Mouse (Mus musculus): ENCODE measurements at regions not wholly inside any gene's neighbourhood (a gene's known extent, or its start where the extent isn't known, plus 50 kb on each side); places are given as distances from the start of the nearest gene placed in this dataset.

GRCm38 (mm10) chr13:26324633-26325032 is 445.3 kb downstream of the Hdgfl1 start:
- ATAC-seq: no peak
- no peak overlapping the region for H3K9ac ChIP-seq (ENCODE audit: low read depth, low read length)
- WGBS: 85% methylated on average over 6 of the region's 6 CpGs

GRCm38 (mm10) chr13:26318557-26318956 is 451.4 kb downstream of the Hdgfl1 start:
- no peak overlapping the region for H3K4me3 ChIP-seq (ENCODE audit: low read length)
- ATAC-seq: no peak
- no peaks in the 10 kb centered on the region for H3K9me3 ChIP-seq (ENCODE audit: control insufficient read depth, low read length)
- H3K36me3 ChIP-seq (ENCODE audit: control insufficient read depth, insufficient read depth, low read length): no peaks in the 10 kb centered on the region
- no peaks in the 10 kb centered on the region for H3K27me3 ChIP-seq (replicated peaks; ENCODE audit: control insufficient read depth, insufficient read depth, low read length)
- 68% methylated on average over 5 of the region's 5 CpGs for WGBS
- no peaks in the 10 kb centered on the region for H3K4me1 ChIP-seq (ENCODE audit: control insufficient read depth, insufficient read depth, low read length)
- no peak overlapping the region for H3K4me2 ChIP-seq (ENCODE audit: low read depth, low read length)
- H3K9ac ChIP-seq (ENCODE audit: low read depth, low read length): no peak overlapping the region
- no peak overlapping the region for H3K27ac ChIP-seq (ENCODE audit: low read length)

More at GRCm38 (mm10) chr13:26324633-26325032, 445.3 kb downstream of the Hdgfl1 start:
- Histone ChIP-seq H3K27ac (ENCODE audit: low read length) (no peak overlapping the region), H3K36me3 (ENCODE audit: control insufficient read depth, insufficient read depth, low read length) (no peaks in the 10 kb centered on the region), H3K4me1 (ENCODE audit: control insufficient read depth, insufficient read depth, low read length) (no peaks in the 10 kb centered on the region), H3K9me3 (ENCODE audit: control insufficient read depth, low read length) (no peaks in the 10 kb centered on the region), H3K27me3 (replicated peaks; ENCODE audit: control insufficient read depth, insufficient read depth, low read length) (no peaks in the 10 kb centered on the region), H3K4me2 (ENCODE audit: low read depth, low read length) (no peak overlapping the region), H3K4me3 (ENCODE audit: low read length) (no peak overlapping the region)

- no peak for ATAC-seq
- Histone ChIP-seq H3K9ac (ENCODE audit: low read depth, low read length) (no peak overlapping the region), H3K36me3 (ENCODE audit: control insufficient read depth, insufficient read depth, low read length) (no peaks in the 10 kb centered on the region), H3K4me1 (ENCODE audit: control insufficient read depth, insufficient read depth, low read length) (no peaks in the 10 kb centered on the region), H3K27ac (ENCODE audit: low read length) (no peak overlapping the region), H3K4me3 (ENCODE audit: low read length) (no peak overlapping the region), H3K9me3 (ENCODE audit: control insufficient read depth, low read length) (no peaks in the 10 kb centered on the region), H3K4me2 (ENCODE audit: low read depth, low read length) (no peak overlapping the region), H3K27me3 (replicated peaks; ENCODE audit: control insufficient read depth, insufficient read depth, low read length) (no peaks in the 10 kb centered on the region)
- 59% methylated on average over 7 of the region's 7 CpGs for WGBS
These were observed 457.5 kb downstream of the Hdgfl1 start for GRCm38 (mm10) chr13:26312246-26313010.

GRCm38 (mm10) chr13:26284073-26284444 is 485.9 kb downstream of the Hdgfl1 start:
- Histone ChIP-seq H3K9me3 (ENCODE audit: control insufficient read depth, low read length) (peaks cover 3% of the 10 kb centered on the region; the same call in 1 of the 2 replicates), H3K4me1 (ENCODE audit: control insufficient read depth, insufficient read depth, low read length) (0 out of 2 replicates have a peak, but pooled peaks cover 2% of the 10 kb centered on the region), H3K4me2 (ENCODE audit: low read depth, low read length) (no peak overlapping the region), H3K27me3 (replicated peaks; ENCODE audit: control insufficient read depth, insufficient read depth, low read length) (no peaks in the 10 kb centered on the region), H3K27ac (ENCODE audit: low read length) (no peak overlapping the region), H3K36me3 (ENCODE audit: control insufficient read depth, insufficient read depth, low read length) (no peaks in the 10 kb centered on the region), H3K9ac (ENCODE audit: low read depth, low read length) (no peak overlapping the region), H3K4me3 (ENCODE audit: low read length) (no peak overlapping the region)
- no peak for ATAC-seq
- WGBS: 60% methylated on average over 3 of the region's 3 CpGs

GRCm38 (mm10) chr13:26283397-26284072 is 486.4 kb downstream of the Hdgfl1 start:
- 51% methylated on average over 6 of the region's 6 CpGs for WGBS
- Histone ChIP-seq H3K4me1 (ENCODE audit: control insufficient read depth, insufficient read depth, low read length) (0 out of 2 replicates have a peak, but pooled peaks cover 2% of the 10 kb centered on the region), H3K4me3 (ENCODE audit: low read length) (no peak overlapping the region), H3K27me3 (replicated peaks; ENCODE audit: control insufficient read depth, insufficient read depth, low read length) (no peaks in the 10 kb centered on the region), H3K9ac (ENCODE audit: low read depth, low read length) (no peak overlapping the region), H3K36me3 (ENCODE audit: control insufficient read depth, insufficient read depth, low read length) (no peaks in the 10 kb centered on the region), H3K9me3 (ENCODE audit: control insufficient read depth, low read length) (peaks cover 3% of the 10 kb centered on the region; the same call in 1 of the 2 replicates), H3K4me2 (ENCODE audit: low read depth, low read length) (no peak overlapping the region), H3K27ac (ENCODE audit: low read length) (no peak overlapping the region)
- no peak for ATAC-seq

GRCm38 (mm10) chr13:26282291-26282690 is 487.7 kb downstream of the Hdgfl1 start:
- Histone ChIP-seq H3K4me3 (ENCODE audit: low read length) (no peak overlapping the region), H3K9me3 (ENCODE audit: control insufficient read depth, low read length) (peaks cover 3% of the 10 kb centered on the region; the same call in 1 of the 2 replicates), H3K4me2 (ENCODE audit: low read depth, low read length) (no peak overlapping the region), H3K27me3 (replicated peaks; ENCODE audit: control insufficient read depth, insufficient read depth, low read length) (no peaks in the 10 kb centered on the region), H3K4me1 (ENCODE audit: control insufficient read depth, insufficient read depth, low read length) (0 out of 2 replicates have a peak, but pooled peaks cover 2% of the 10 kb centered on the region), H3K36me3 (ENCODE audit: control insufficient read depth, insufficient read depth, low read length) (no peaks in the 10 kb centered on the region), H3K27ac (ENCODE audit: low read length) (no peak overlapping the region), H3K9ac (ENCODE audit: low read depth, low read length) (no peak overlapping the region)
- WGBS: 53% methylated on average over 3 of the region's 3 CpGs
- no peak for ATAC-seq

GRCm38 (mm10) chr13:26272850-26273249 is 497.1 kb downstream of the Hdgfl1 start:
- Histone ChIP-seq H3K9ac (ENCODE audit: low read depth, low read length) (no peak overlapping the region), H3K9me3 (ENCODE audit: control insufficient read depth, low read length) (no peaks in the 10 kb centered on the region), H3K4me3 (ENCODE audit: low read length) (no peak overlapping the region), H3K27ac (ENCODE audit: low read length) (no peak overlapping the region), H3K27me3 (replicated peaks; ENCODE audit: control insufficient read depth, insufficient read depth, low read length) (no peaks in the 10 kb centered on the region), H3K4me1 (ENCODE audit: control insufficient read depth, insufficient read depth, low read length) (no peaks in the 10 kb centered on the region), H3K36me3 (ENCODE audit: control insufficient read depth, insufficient read depth, low read length) (no peaks in the 10 kb centered on the region), H3K4me2 (ENCODE audit: low read depth, low read length) (no peak overlapping the region)
- WGBS: 74% methylated on average over 3 of the region's 3 CpGs
- ATAC-seq: no peak

- Histone ChIP-seq H3K4me2 (ENCODE audit: low read depth, low read length) (no peak overlapping the region), H3K27ac (ENCODE audit: low read length) (no peak overlapping the region), H3K9me3 (ENCODE audit: control insufficient read depth, low read length) (no peaks in the 10 kb centered on the region), H3K36me3 (ENCODE audit: control insufficient read depth, insufficient read depth, low read length) (no peaks in the 10 kb centered on the region), H3K27me3 (replicated peaks; ENCODE audit: control insufficient read depth, insufficient read depth, low read length) (no peaks in the 10 kb centered on the region), H3K9ac (ENCODE audit: low read depth, low read length) (no peak overlapping the region), H3K4me3 (ENCODE audit: low read length) (no peak overlapping the region), H3K4me1 (ENCODE audit: control insufficient read depth, insufficient read depth, low read length) (no peaks in the 10 kb centered on the region)
- ATAC-seq: no peak
- WGBS: 86% methylated on average over 2 of the region's 2 CpGs
These were observed 502.5 kb downstream of the Hdgfl1 start for GRCm38 (mm10) chr13:26267501-26267900.

- Histone ChIP-seq H3K9me3 (ENCODE audit: control insufficient read depth, low read length) (no peaks in the 10 kb centered on the region), H3K4me2 (ENCODE audit: low read depth, low read length) (no peak overlapping the region), H3K27me3 (replicated peaks; ENCODE audit: control insufficient read depth, insufficient read depth, low read length) (no peaks in the 10 kb centered on the region), H3K4me1 (ENCODE audit: control insufficient read depth, insufficient read depth, low read length) (no peaks in the 10 kb centered on the region), H3K27ac (ENCODE audit: low read length) (no peak overlapping the region), H3K9ac (ENCODE audit: low read depth, low read length) (no peak overlapping the region), H3K36me3 (ENCODE audit: control insufficient read depth, insufficient read depth, low read length) (no peaks in the 10 kb centered on the region), H3K4me3 (ENCODE audit: low read length) (no peak overlapping the region)
- ATAC-seq: no peak
- 76% methylated on average over 5 of the region's 5 CpGs for WGBS
These were observed 534.0 kb downstream of the Hdgfl1 start for GRCm38 (mm10) chr13:26235941-26236340.
